Mouse (Mus musculus): ENCODE measurements around the gene Elmo1.
A peak's percentile ranks its signal among the peaks of the same experiment; 100 is the strongest.

The Elmo1 gene

GRCm38 (mm10) chr13:20490860-20491594 is 400.6 kb downstream of the Elmo1 start:
- no peak for DNase-seq

- DNase-seq: no peak
These were observed 401.3 kb downstream of the Elmo1 start for GRCm38 (mm10) chr13:20491666-20492065.

DNA sequence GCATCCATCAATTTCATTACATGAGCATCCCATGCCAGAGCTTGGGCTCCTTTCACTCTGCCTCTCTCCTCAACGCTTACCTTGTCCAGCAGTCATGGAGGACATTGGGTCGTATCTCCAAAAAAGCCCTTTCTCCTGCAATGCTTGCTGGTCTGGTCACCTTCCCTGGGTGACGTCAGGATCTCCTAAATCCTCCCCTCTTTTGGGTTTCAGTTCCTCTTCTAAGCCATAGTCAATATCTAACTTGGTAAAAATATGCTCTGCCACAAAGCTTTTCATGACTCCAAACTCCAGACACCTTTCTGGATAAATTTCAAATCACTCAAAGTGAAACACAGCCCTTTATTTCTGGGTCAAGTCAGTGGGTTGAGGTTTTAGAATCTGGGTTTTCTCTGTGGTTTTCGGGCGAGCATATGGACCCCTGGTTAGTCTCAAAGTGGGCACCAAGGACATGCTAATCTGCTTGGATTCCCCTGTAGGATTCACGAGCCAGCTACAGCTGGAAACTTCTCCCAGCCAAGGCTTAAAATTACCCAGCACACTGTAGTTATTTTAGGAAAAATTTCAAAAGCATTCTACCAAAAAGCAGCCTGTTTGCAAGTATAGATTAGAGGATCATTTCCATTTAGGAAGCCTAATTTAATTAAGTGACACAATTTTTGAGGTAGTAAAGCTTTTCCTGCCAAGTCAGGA is 403.8 kb downstream of the Elmo1 start:
- no peak for DNase-seq

GRCm38 (mm10) chr13:20501923-20502322 is 411.5 kb downstream of the Elmo1 start:
- DNase-seq: no peak

DNA sequence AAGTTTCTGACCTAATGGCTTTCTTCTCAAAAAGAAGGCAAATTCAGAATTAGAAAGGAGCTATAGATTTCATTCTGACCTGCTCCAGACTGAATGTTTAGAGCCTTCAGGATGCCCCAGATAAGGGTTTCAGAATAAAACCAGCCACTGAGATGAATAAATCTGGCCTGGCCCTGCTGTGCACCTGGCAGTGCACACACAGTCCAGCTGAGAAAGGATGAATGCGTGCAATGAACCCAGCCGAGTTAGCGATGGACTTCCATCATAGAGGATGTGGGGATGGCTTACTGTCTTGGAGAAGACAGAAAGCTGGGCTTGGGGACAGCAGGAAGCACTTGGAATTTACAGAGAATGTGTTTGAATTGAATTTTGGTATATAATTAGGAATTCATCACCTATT is 413.0 kb downstream of the Elmo1 start:
- DNase-seq: peak; percentile 57

- DNase-seq: no peak
These were observed 417.2 kb downstream of the Elmo1 start for GRCm38 (mm10) chr13:20507381-20508129.

DNA sequence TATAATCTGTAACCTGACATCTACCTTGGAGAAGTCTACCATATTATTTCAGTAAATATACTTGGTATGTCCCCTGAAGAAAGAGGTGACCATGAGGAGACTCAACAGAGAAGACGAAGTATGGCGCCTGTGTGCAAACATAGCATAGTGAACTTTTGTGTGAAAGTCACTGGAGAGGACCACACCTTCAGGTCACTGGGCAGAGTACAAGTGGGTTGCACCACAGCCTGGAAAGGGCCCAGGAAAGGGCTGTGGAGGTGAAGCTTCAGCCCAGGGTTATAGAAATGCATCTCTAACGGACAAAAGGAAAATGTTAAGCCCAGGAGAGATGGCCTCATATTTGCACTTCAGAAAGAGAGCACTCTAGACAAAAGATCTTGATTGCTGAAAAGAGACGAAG is 420.6 kb downstream of the Elmo1 start:
- no peak for DNase-seq

DNA sequence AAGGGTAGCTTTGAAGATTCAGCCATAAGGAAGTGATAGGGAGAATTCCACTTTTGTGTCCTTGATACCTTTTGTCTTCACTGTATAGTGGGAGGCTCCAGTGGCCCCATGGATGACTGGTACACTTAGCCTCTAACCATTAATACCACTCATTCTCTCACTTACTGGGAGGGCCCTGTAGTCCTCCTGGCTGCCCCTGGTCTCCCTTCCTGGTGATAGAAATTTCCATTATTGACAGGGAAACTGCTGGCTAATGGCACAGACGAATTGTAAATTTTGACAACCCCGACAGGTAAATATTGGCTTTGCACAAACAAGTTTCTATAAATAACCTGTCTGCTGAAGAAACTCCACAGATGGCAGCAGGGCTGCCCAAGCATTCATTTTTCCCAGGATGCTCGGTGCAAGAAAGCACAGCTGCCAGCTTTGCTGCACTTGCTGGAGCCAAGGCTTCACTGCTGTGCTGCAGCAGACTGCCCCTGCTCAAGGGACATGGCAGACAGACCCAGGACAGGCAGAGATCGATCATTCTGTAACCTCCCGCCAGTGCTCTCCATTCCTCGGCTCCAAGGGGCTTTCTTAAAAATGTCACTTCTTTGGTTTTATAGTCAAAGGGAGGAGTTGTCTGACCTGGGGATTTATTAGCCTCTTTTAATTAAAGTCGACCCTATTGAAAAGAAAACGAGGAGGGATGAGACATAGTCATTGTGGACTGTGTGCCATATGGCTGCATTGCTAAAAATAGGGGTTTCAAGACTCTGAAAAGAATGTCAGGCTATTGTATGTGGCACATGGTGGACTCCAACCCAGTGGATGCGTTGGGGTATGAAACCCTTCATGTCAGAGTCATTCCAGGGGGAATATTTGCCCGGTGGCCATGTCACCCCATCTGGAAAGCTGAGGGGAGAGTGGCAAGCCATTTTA is 422.2 kb downstream of the Elmo1 start:
- peak; percentile 33 for DNase-seq

- no peak for DNase-seq
These were observed 424.3 kb downstream of the Elmo1 start for GRCm38 (mm10) chr13:20514721-20515120.

GRCm38 (mm10) chr13:20516096-20516495 is 425.7 kb downstream of the Elmo1 start:
- no peak for DNase-seq

DNA sequence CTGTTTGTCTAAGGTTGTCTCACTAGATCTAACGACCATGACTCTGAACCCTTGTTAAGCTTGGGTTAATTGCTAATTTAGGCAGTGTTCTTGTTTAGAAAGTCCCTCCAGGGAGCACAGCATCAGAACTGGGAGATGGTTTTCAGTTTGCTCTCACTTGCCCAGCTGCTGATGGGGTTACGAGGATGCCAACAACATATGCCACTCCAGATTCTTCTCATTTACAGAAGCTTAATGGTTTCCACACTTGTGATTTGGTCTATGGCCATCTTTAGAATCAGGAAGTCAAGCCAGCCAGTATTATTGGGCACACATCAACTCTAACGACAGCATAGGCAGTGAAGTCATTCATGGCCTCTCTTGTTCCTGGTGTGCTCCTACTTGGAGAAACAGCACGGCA is 427.3 kb downstream of the Elmo1 start:
- no peak for DNase-seq

- DNase-seq: no peak
These were observed 431.1 kb downstream of the Elmo1 start for GRCm38 (mm10) chr13:20521492-20521891.

DNA sequence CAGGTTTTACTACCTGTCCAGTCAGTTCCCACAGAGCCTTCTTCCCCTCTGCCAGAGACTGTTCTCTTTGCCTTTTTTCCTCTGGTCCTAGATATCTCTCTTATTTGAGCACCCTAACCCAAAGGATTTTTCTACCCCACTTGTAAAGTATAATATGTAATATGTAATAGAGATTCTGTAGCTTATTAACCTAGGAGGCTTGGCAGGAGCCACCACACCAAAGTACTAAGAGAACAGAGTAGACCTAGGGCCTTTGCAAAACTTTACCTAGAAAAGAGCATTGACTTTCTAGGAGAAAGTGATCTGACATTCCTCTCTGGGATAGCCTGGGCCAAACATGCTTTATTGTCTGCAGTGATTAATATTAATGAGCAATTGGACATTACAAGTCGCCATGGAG is 433.3 kb downstream of the Elmo1 start:
- no peak for DNase-seq

- no peak for DNase-seq
These were observed 435.4 kb downstream of the Elmo1 start for GRCm38 (mm10) chr13:20525844-20526243.

DNA sequence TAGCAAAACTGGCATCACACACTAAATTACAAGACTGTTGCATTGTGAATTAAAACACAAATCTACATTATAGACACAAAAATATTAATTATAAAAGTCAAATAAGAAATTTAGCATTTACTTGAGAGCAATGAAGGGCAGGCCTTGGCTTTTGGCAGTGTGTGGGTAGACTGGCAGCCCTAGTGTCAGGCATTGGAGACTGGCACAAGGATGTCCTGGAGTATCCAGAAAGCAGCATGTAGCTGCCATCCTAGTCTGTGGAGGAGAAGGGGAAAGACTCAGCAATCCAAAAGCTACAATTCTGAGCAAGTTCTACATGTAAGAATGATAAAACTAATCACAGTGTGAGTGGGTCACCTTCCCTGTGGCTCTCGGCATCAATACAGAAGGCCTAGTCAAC is 446.7 kb downstream of the Elmo1 start:
- DNase-seq: peak; percentile 26

DNA sequence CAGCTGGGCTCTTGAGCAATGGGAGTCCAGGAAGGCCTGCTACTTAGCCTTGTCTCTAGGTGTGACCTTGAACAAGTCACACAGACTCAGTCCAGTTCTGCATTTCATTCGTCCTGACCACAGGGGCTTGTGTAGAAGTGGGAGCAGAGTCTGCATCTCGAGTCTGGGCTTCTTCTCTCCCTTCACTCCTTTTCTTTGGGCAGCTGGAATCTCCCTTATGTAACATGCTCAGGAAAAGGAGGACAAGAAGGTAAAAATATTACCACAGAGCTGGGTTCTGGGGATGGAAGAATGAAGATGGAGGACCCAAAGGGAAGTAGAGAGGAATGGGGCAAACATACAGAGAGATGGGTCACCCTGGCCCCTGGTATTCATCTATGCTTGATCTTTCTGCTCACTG is 447.1 kb downstream of the Elmo1 start:
- DNase-seq: no peak

GRCm38 (mm10) chr13:20538216-20539070 is 448.0 kb downstream of the Elmo1 start:
- DNase-seq: peak; percentile 8

- DNase-seq: no peak
These were observed 449.2 kb downstream of the Elmo1 start for GRCm38 (mm10) chr13:20539631-20540030.

- no peak for DNase-seq
These were observed 456.3 kb downstream of the Elmo1 start for GRCm38 (mm10) chr13:20546568-20547204.

DNA sequence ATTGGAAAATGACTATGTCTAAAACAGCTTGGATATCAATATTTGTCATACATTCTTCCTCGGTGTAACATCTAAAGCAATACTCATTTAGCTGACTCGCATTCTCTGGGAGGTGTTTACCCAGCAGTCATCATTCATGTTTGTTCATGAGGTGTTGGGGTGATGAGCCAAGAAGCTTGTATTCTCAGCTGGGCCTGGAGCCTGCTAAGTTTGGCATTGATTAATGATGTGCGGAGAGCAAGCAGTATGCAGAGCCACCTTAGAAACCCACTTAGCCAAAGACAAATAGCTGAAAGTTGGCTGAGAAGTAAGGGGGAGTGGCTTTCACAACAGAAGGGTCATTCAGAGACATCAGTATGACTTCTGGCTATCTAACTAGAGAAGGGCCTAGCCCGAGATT is 459.6 kb downstream of the Elmo1 start:
- DNase-seq: no peak

DNA sequence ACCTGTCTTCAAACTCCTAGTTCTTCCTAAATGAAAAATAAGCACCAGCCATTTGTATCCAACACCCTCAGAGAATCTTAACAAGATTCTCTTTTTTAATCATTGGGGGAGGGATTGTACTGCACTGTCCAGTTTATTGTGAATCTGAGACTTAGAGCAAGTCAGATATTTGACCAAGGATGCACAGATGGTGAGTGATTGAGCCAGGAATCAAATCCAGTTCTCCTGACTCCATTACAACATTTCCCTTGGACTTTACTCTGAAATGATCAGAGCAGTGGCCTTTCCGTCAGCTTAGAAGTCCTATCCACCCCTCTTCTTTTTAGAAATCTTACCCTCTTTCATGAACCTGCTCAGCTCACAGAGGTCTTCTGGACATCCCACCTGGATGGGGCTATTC is 461.2 kb downstream of the Elmo1 start:
- peak; percentile 62 for DNase-seq

All from cerebellum, adult 9-11 months (tissue).